Mouse (Mus musculus) small intestine, adult 2 months (tissue): ENCODE data around the gene Mettl17. TPM values are rescaled to one million over a fixed set of nuclear protein-coding genes. Genes with fewer than 3 reads are reported as not detected.

Experiments
- H3K27ac ChIP-seq: fragments of 200-500 bp; 2 replicates; pipeline ENCODE4 v1.5.1; 2012; ENCODE audit warnings: low read depth, low read length, control low read depth, inconsistent platforms; ENCODE audit not compliant: insufficient read depth
- H3K27me3 ChIP-seq: fragments of 200-500 bp; 2 replicates; pipeline ENCODE4 v1.6.1; 2012; ENCODE audit warnings: mild to moderate bottlenecking, moderate library complexity, low read length, inconsistent platforms; ENCODE audit not compliant: control insufficient read depth, insufficient read depth
- H3K36me3 ChIP-seq: fragments of 200-500 bp; 2 replicates; pipeline ENCODE4 v1.6.1; 2012; ENCODE audit warnings: mild to moderate bottlenecking, low read length, control low read depth, inconsistent platforms; ENCODE audit not compliant: control insufficient read depth, insufficient read depth
- H3K4me1 ChIP-seq: fragments of 200-500 bp; 2 replicates; pipeline ENCODE4 v1.6.1; 2012; ENCODE audit warnings: low read length, inconsistent platforms, mixed read lengths; ENCODE audit not compliant: control insufficient read depth, insufficient read depth, insufficient read length
- H3K4me3 ChIP-seq: fragments of 200-500 bp; 2 replicates; pipeline ENCODE4 v1.5.1; 2012; ENCODE audit warnings: low read depth, mild to moderate bottlenecking, control low read depth, inconsistent platforms, low read length, moderate library complexity
- CTCF ChIP-seq: fragments of 200-500 bp; IDR thresholded peaks from 2 replicates; pipeline ENCODE4 v1.5.1; 2012; ENCODE audit warnings: low read depth, mild to moderate bottlenecking, control low read depth, inconsistent platforms, low read length, moderate library complexity, mixed read lengths; ENCODE audit not compliant: insufficient replicate concordance, insufficient read length; ENCODE audit errors: extremely low read depth
- POLR2A ChIP-seq: fragments of 200-500 bp; IDR thresholded peaks from 2 replicates; pipeline ENCODE4 v1.6.1; 2012; ENCODE audit warnings: low read depth, mild to moderate bottlenecking, control low read depth, inconsistent platforms, low read length, moderate library complexity
- WGBS: fragments of 180-500 bp; shearing (Covaris S2); methylation state at CpG from one replicate; pipeline ENCODE4 v1.1.7; 2018; 5-methylcytosine and 5-hydroxymethylcytosine counted together
- polyA plus RNA-seq: library from polyadenylated mRNA; depleted of rRNA; stranded (reverse); fragments of >200 nt; gene quantifications from 2 replicates; pipeline ENCODE4 v1.2.3, GENCODE M21; 2012; rRNA removed

Gene Mettl17
- polyA plus RNA-seq, 1 experiment: 16.9 TPM

- H3K36me3 ChIP-seq: no peaks in the 10 kb centered on the region
- WGBS: 68% methylated on average over 9 of the region's 9 CpGs
- 0 out of 2 replicates have a peak overlapping the region, but pooled peaks have one; percentile 7 for H3K4me3 ChIP-seq
- H3K4me1 ChIP-seq: peaks cover 7% of the 10 kb centered on the region; the same call in 1 of the 2 replicates
- H3K27ac ChIP-seq: peak overlapping the region; percentile 50; the same call in 1 of the 2 replicates
- no peaks in the 10 kb centered on the region for H3K27me3 ChIP-seq
- TF ChIP-seq CTCF: no peak
- no peak for TF ChIP-seq POLR2A
Observed at GRCm38 (mm10) chr14:51929968-51930367, 45.3 kb downstream of the Mettl17 start.

DNA sequence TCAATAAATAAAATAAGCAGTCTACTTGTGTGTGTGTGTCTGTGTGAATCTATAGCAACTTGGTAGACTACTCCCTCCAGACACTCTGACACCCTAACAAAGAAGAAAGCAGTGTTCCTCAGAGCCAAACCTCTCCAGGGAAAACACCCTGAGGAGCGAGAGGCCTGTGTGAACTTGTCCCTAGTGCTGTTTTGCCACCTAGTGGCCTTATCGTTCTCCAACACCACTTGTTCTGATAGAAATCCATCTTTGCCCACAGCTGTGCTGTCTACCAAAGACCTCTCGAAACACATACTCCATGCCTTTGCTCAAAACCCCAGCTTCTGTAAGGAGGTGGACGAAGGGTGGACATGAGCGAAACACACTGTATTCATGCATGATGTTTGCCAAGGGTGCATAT is 46.2 kb downstream of the Mettl17 start:
- 30% methylated on average over 5 of the region's 5 CpGs for WGBS
- H3K4me3 ChIP-seq: no peak overlapping the region
- H3K4me1 ChIP-seq: peaks cover 7% of the 10 kb centered on the region; the same call in 1 of the 2 replicates
- H3K27me3 ChIP-seq: no peaks in the 10 kb centered on the region
- no peaks in the 10 kb centered on the region for H3K36me3 ChIP-seq
- no peak overlapping the region for H3K27ac ChIP-seq
- TF ChIP-seq POLR2A (no peak), CTCF (peak; percentile 61; the same call in 1 of the 2 replicates)

- Histone ChIP-seq H3K4me3 (no peak overlapping the region), H3K4me1 (peaks cover 7% of the 10 kb centered on the region; the same call in 1 of the 2 replicates), H3K27ac (peak overlapping the region; percentile 46), H3K27me3 (no peaks in the 10 kb centered on the region), H3K36me3 (no peaks in the 10 kb centered on the region)
- no peak for TF ChIP-seq POLR2A
- TF ChIP-seq CTCF: no peak
- WGBS: 20% methylated on average over 10 of the region's 10 CpGs
Observed at GRCm38 (mm10) chr14:51932092-51933020, 47.7 kb downstream of the Mettl17 start.

DNA sequence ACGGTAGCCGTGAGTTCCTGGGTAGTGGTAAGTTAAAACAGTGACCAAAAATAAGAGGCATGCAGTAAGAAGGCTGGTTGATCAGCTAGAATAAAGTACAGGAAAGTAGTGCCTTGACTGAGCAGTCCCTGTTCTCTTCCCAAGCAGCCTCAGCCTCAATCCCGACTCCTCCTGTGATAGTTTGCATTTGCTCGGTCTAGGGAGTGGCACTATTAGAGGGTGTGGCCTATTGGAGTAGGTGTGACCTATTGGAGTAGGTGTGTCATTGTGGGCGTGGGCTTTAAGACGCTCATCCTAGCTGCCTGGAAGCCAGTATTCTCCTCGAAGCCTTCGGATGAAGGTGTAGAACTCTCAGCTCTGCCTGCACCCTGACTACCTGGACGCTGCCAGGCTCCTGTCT is 54.4 kb downstream of the Mettl17 start:
- Histone ChIP-seq H3K4me3 (no peak overlapping the region), H3K4me1 (peaks cover 4% of the 10 kb centered on the region; the same call in 1 of the 2 replicates), H3K27ac (no peak overlapping the region), H3K36me3 (no peaks in the 10 kb centered on the region), H3K27me3 (no peaks in the 10 kb centered on the region)
- 79% methylated on average over 9 of the region's 9 CpGs for WGBS
- TF ChIP-seq POLR2A (no peak), CTCF (no peak)

GRCm38 (mm10) chr14:51940944-51941560 is 56.4 kb downstream of the Mettl17 start:
- Histone ChIP-seq H3K27ac (no peak overlapping the region), H3K4me3 (no peak overlapping the region)
- 42% methylated on average over 8 of the region's 8 CpGs for WGBS

DNA sequence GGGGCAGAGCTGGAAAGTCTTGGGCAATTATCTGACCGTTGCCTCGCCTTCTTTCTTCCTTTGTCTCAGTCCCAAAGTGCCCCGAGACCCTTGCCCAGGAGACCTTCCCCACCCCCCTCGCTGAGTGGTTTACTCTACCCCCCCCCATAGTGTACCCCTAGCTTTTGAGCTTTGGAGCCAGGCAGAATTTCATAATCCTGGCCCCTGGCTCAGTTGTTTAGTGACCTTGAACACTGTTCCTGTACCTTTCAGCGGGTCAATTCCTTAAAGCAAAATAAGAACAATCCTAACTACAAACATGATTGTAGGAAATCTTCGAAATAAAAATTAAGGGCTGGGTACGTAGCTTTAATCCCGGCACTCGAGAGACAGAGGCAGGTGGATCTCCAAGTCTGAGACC is 56.9 kb downstream of the Mettl17 start:
- H3K36me3 ChIP-seq: no peaks in the 10 kb centered on the region
- TF ChIP-seq POLR2A: no peak
- TF ChIP-seq CTCF: no peak
- H3K27ac ChIP-seq: no peak overlapping the region
- H3K4me3 ChIP-seq: no peak overlapping the region
- H3K4me1 ChIP-seq: peaks cover 4% of the 10 kb centered on the region; the same call in 1 of the 2 replicates
- 61% methylated on average over 9 of the region's 9 CpGs for whole genome bisulfite sequencing
- no peaks in the 10 kb centered on the region for H3K27me3 ChIP-seq

More at GRCm38 (mm10) chr14:51940944-51941560, 56.4 kb downstream of the Mettl17 start:
- Histone ChIP-seq H3K4me1 (peaks cover 4% of the 10 kb centered on the region; the same call in 1 of the 2 replicates), H3K36me3 (no peaks in the 10 kb centered on the region), H3K27me3 (no peaks in the 10 kb centered on the region)
- no peak for TF ChIP-seq POLR2A
- no peak for TF ChIP-seq CTCF

GRCm38 (mm10) chr14:51942236-51942635 is 57.6 kb downstream of the Mettl17 start:
- H3K36me3 ChIP-seq: no peaks in the 10 kb centered on the region
- TF ChIP-seq POLR2A (no peak), CTCF (no peak)
- 72% methylated on average over 7 of the region's 7 CpGs for WGBS
- H3K27me3 ChIP-seq: no peaks in the 10 kb centered on the region
- no peak overlapping the region for H3K4me3 ChIP-seq
- H3K27ac ChIP-seq: no peak overlapping the region
- H3K4me1 ChIP-seq: peaks cover 4% of the 10 kb centered on the region; the same call in 1 of the 2 replicates

Other genes with a start within 250 kb of the Mettl17 start
- gene Gm4181, start 249.2 kb upstream of the Mettl17 start, polyA plus RNA-seq: not detected in 2 replicates
- gene Gm17079, start 189.4 kb upstream of the Mettl17 start, polyA plus RNA-seq: not detected in 2 replicates
- gene Gm5800, start 167.7 kb upstream of the Mettl17 start, polyA plus RNA-seq: not detected in 2 replicates
- gene Ang4, start 111.3 kb upstream of the Mettl17 start, polyA plus RNA-seq: 46.7 and 466 TPM in 2 replicates
- 0.13 TPM in 1 of 2 replicates, not detected in the other for gene AY358078, start 84.8 kb upstream of the Mettl17 start, polyA plus RNA-seq
- 0.15 TPM in 1 of 2 replicates, not detected in the other for gene Ear6, start 31.1 kb upstream of the Mettl17 start, polyA plus RNA-seq
- gene Slc39a2, start 8.0 kb downstream of the Mettl17 start, polyA plus RNA-seq: 0.30 and 0.61 TPM in 2 replicates
- 23.7 and 32.9 TPM in 2 replicates for gene Ndrg2, start 29.3 kb downstream of the Mettl17 start, polyA plus RNA-seq
- gene Tppp2, start 33.6 kb downstream of the Mettl17 start, polyA plus RNA-seq: not detected in 2 replicates
- not detected in 2 replicates for gene Rnase13, start 37.9 kb downstream of the Mettl17 start, polyA plus RNA-seq
- 12.7 and 19.1 TPM in 2 replicates for gene Arhgef40, start 99.9 kb downstream of the Mettl17 start, polyA plus RNA-seq
- 53.4 and 91.5 TPM in 2 replicates for gene Tmem253, start 130.8 kb downstream of the Mettl17 start, polyA plus RNA-seq
- gene Zfp219, start 135.9 kb downstream of the Mettl17 start, polyA plus RNA-seq: 37.9 and 72.7 TPM in 2 replicates
- gene Olfr221, start 157.6 kb downstream of the Mettl17 start, polyA plus RNA-seq: not detected in 2 replicates
- 8.4 and 22.4 TPM in 2 replicates for gene Hnrnpc, start 219.2 kb downstream of the Mettl17 start, polyA plus RNA-seq
- 0.86 and 1.0 TPM in 2 replicates for gene Rpgrip1, start 225.9 kb downstream of the Mettl17 start, polyA plus RNA-seq